ENCODE assay signal across 17 mouse cellular contexts in the genomic region with DNA sequence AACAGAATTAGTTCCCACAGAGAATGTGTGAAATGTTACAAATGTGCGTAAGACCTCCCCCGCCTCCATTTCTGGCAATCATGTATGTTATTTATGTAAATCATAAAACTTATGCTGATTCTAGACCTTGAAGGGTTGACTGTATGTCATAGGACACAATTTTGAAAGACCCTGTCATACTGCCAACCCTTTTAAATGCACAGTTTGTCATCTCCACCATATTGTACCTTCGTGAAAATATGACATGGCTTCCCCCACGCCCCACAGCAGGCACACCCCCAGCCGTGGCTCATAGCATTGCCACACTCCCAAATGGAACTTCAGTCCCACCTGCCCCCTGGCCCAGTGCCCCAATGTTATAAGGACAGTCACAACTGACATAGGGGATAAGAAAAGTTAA. TPM values are rescaled to one million over a fixed set of nuclear protein-coding genes. Genes with fewer than 3 reads are reported as not detected.
"Had no signal": no experiment of that assay in that cellular context is flagged by ENCODE, and none has a peak within 500 bp of the region (broad histone marks: within the 10 kb centered on the region; RNA-seq: fewer than 3 reads in every experiment).

No protein-coding gene starts in this region.

- ATAC-seq: midbrain, embryonic 16.5 days had no signal

- H3K9ac ChIP-seq: lung, embryonic 14.5 days; midbrain, embryonic 12.5 days; neural tube, embryonic 13.5 days; neural tube, embryonic 15.5 days had no signal

- DNase-seq: lung, adult 18-20 months; lung, embryonic 14.5 days; lung, postnatal 10 days; lung, postnatal 4 days; midbrain, embryonic 14.5 days; retina, postnatal 1 day; right cerebral cortex, postnatal 25 days; right cerebral cortex, postnatal 4 days; spleen, adult 18-20 months; thymus, adult 18-20 months; thymus, postnatal 14 days; thymus, postnatal 36 days had no signal

- H3K4me2 ChIP-seq: lung, embryonic 14.5 days; midbrain, embryonic 12.5 days; neural tube, embryonic 13.5 days; neural tube, embryonic 15.5 days had no signal

- H3K27ac ChIP-seq: midbrain, embryonic 12.5 days; neural tube, embryonic 13.5 days; neural tube, embryonic 15.5 days had no signal

- H3K27me3 ChIP-seq: midbrain, embryonic 12.5 days; neural tube, embryonic 13.5 days; neural tube, embryonic 15.5 days had no signal

- H3K4me3 ChIP-seq: midbrain, embryonic 12.5 days; myocyte; neural tube, embryonic 13.5 days; neural tube, embryonic 15.5 days had no signal

- H3K36me3 ChIP-seq: midbrain, embryonic 12.5 days; neural tube, embryonic 13.5 days; neural tube, embryonic 15.5 days had no signal

- H3K4me1 ChIP-seq: midbrain, embryonic 12.5 days; neural tube, embryonic 13.5 days; neural tube, embryonic 15.5 days had no signal

- H3K9me3 ChIP-seq: midbrain, embryonic 12.5 days; neural tube, embryonic 13.5 days; neural tube, embryonic 15.5 days had no signal

RNA-seq across cellular contexts. Expression of gene Phactr1, which starts 57.1 kb away (rescaled TPM):
- polyA plus RNA-seq: myocyte had no signal
